Mouse (Mus musculus) G1E (cell line): ENCODE measurements around the gene Crygn.

Experiments
- CTCF ChIP-seq: IDR thresholded peaks from 2 replicates; pipeline ENCODE4 v1.5.1; 2012; ENCODE audit warnings: low read depth, low read length, inconsistent platforms, mixed read lengths
- GATA1 ChIP-seq: IDR thresholded peaks from 2 replicates; pipeline ENCODE4 v1.6.1; 2012; ENCODE audit warnings: borderline replicate concordance, low read length, inconsistent platforms, mixed read lengths
- TAL1 ChIP-seq: conservative IDR thresholded peaks from 2 replicates; pipeline ENCODE4 v1.6.1; 2012; ENCODE audit warnings: low read depth, low read length, inconsistent platforms, mixed read lengths

DNA sequence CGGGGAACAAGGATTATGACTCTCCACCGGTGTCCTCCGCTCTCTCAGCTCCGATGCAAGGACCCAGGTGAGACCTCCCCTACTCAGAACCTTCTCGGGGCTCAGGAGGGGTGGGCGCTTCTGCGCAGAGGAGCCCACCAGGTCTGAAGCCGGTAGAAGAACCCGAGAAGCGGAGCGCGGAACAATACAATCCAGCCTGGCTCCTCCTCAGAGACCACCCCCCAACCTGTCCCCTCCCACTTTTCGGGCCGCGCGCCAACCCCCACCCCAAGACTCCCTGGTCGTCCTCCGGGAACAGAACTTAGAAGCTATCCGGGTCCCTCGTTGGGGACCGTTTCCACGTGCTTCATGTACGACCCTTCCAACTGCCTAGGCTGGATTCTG lies 27.3 kb downstream of the Crygn start, which contains the start of gene Wdr86:
- TF ChIP-seq TAL1 (no peak), GATA1 (no peak), CTCF (no peak)
